Mouse (Mus musculus) lung, embryonic 14.5 days (tissue): Measurements from ENCODE around the gene Ttc39a. TPM values are rescaled to one million over a fixed set of nuclear protein-coding genes. Genes with fewer than 3 reads are reported as not detected.
"Not testable (repeated sequence)": the region's sequence is repeated elsewhere in the genome, so short reads cannot be mapped to it uniquely, and the experiment has no call there.

Experiments used
- ATAC-seq: fragments of 200-750 bp; cut with Nextera tagmentation; 2 replicates; pipeline ENCODE4 v1.8.0; 2017; ENCODE audit warnings: mild to moderate bottlenecking, moderate TSS enrichment, moderate library complexity; ENCODE audit not compliant: insufficient read depth
- DNase-seq: peaks from one replicate; pipeline ENCODE4 v3.0.0-alpha.2; 2015
- H3K27ac ChIP-seq: fragments of 300-500 bp; sonication (generic); 2 replicates; pipeline ENCODE4 v1.5.1; 2014; ENCODE audit warnings: low read depth, mild to moderate bottlenecking, moderate library complexity
- H3K27me3 ChIP-seq: fragments of 300-500 bp; sonication (generic); 2 replicates; pipeline ENCODE4 v1.6.1; 2014; ENCODE audit warnings: low read length, control low read depth; ENCODE audit not compliant: insufficient read depth
- H3K36me3 ChIP-seq: fragments of 300-500 bp; sonication (generic); 2 replicates; pipeline ENCODE4 v1.6.1; 2014; ENCODE audit warnings: control low read depth; ENCODE audit not compliant: insufficient read depth
- H3K4me1 ChIP-seq: fragments of 300-500 bp; sonication (generic); 2 replicates; pipeline ENCODE4 v1.6.1; 2014; ENCODE audit warnings: antibody characterized with exemption, control low read depth; ENCODE audit not compliant: insufficient read depth
- H3K4me2 ChIP-seq: fragments of 300-500 bp; sonication (generic); 2 replicates; pipeline ENCODE4 v1.6.1; 2014; ENCODE audit warnings: mild to moderate bottlenecking
- H3K4me3 ChIP-seq: fragments of 300-500 bp; sonication (generic); 2 replicates; pipeline ENCODE4 v1.5.1; 2014; ENCODE audit warnings: low read depth, low read length
- H3K9ac ChIP-seq: fragments of 300-500 bp; sonication (generic); 2 replicates; pipeline ENCODE4 v1.6.1; 2014
- H3K9me3 ChIP-seq: fragments of 300-500 bp; sonication (generic); 2 replicates; pipeline ENCODE4 v1.6.1; 2016; ENCODE audit warnings: low read depth, low read length, control low read depth
- CTCF ChIP-seq: IDR thresholded peaks from 2 replicates; pipeline ENCODE4 v1.5.1; 2016; ENCODE audit warnings: antibody characterized with exemption, low read depth
- WGBS: fragments of 180-500 bp; shearing (Covaris S2); extraction: QIAGEN DNeasy Blood & Tissue Kit; methylation state at CpG from one replicate; pipeline ENCODE4 v1.1.7; 2014; 5-methylcytosine and 5-hydroxymethylcytosine counted together
- polyA plus RNA-seq: library from polyadenylated mRNA; unstranded; fragments of >200 nt; fragmentation: Nextera tagmentation; extraction: Ambion mirVana; gene quantifications from 2 replicates; pipeline ENCODE4 v1.2.1, GENCODE M21; 2014

The Ttc39a gene
- polyA plus RNA-seq, 1 experiment from 2014 or later = 5.9 TPM

- H3K27me3 ChIP-seq = no peaks in the 10 kb centered on the region
- no peaks in the 10 kb centered on the region for H3K9me3 ChIP-seq
- TF ChIP-seq CTCF = no peak
- H3K4me2 ChIP-seq = no peak overlapping the region
- ATAC-seq (no peak), DNase-seq (no peak)
- no peak overlapping the region for H3K27ac ChIP-seq
- no peak overlapping the region for H3K4me3 ChIP-seq
- WGBS = 73% methylated on average over 10 of the region's 10 CpGs
- no peaks in the 10 kb centered on the region for H3K4me1 ChIP-seq
- no peaks in the 10 kb centered on the region for H3K36me3 ChIP-seq
- no peak overlapping the region for H3K9ac ChIP-seq
Measured at GRCm38 (mm10) chr4:109400366-109400980, 6.0 kb upstream of the Ttc39a start.

GRCm38 (mm10) chr4:109401176-109401689 is 5.2 kb upstream of the Ttc39a start:
- H3K9me3 ChIP-seq = no peaks in the 10 kb centered on the region
- no peaks in the 10 kb centered on the region for H3K36me3 ChIP-seq
- H3K4me3 ChIP-seq = no peak overlapping the region
- H3K27me3 ChIP-seq = no peaks in the 10 kb centered on the region
- WGBS = 64% methylated on average over 5 of the region's 5 CpGs
- peak; percentile 50 for TF ChIP-seq CTCF
- no peak overlapping the region for H3K4me2 ChIP-seq
- peaks cover 2% of the 10 kb centered on the region; the same call in 1 of the 2 replicates for H3K4me1 ChIP-seq
- no peak for ATAC-seq
- no peak overlapping the region for H3K27ac ChIP-seq
- no peak overlapping the region for H3K9ac ChIP-seq
- no peak for DNase-seq

- H3K4me3 ChIP-seq, H3K27ac ChIP-seq, ATAC-seq, H3K4me1 ChIP-seq, H3K27me3 ChIP-seq, DNase-seq, H3K9me3 ChIP-seq, H3K9ac ChIP-seq, H3K36me3 ChIP-seq: not testable (repeated sequence)
- WGBS = 88% methylated on average over 3 of the region's 3 CpGs
- 0 out of 2 replicates have a peak overlapping the region, but pooled peaks have one; percentile 99 for H3K4me2 ChIP-seq
Measured at GRCm38 (mm10) chr4:109404908-109405307, 1.5 kb upstream of the Ttc39a start.

GRCm38 (mm10) chr4:109405415-109405814 is 1.0 kb upstream of the Ttc39a start:
- H3K4me1 ChIP-seq = peaks cover 6% of the 10 kb centered on the region; the same call in 1 of the 2 replicates
- ATAC-seq (no peak), DNase-seq (no peak)
- peak overlapping the region; percentile 20; the same call in 1 of the 2 replicates for H3K9ac ChIP-seq
- peak overlapping the region; percentile 82 for H3K27ac ChIP-seq
- peak overlapping the region; percentile 99 for H3K4me2 ChIP-seq
- peak overlapping the region; percentile 63 for H3K4me3 ChIP-seq
- no peaks in the 10 kb centered on the region for H3K36me3 ChIP-seq
- no peak for TF ChIP-seq CTCF
- H3K27me3 ChIP-seq = no peaks in the 10 kb centered on the region
- H3K9me3 ChIP-seq = no peaks in the 10 kb centered on the region
- 60% methylated on average over 8 of the region's 8 CpGs for WGBS

- peak overlapping the region; percentile 99 for H3K4me2 ChIP-seq
- no peaks in the 10 kb centered on the region for H3K27me3 ChIP-seq
- no peak for TF ChIP-seq CTCF
- peak overlapping the region; percentile 67 for H3K9ac ChIP-seq
- WGBS = 0% methylated on average over 3 of the region's 3 CpGs
- H3K9me3 ChIP-seq = no peaks in the 10 kb centered on the region
- ATAC-seq (peak; percentile 86), DNase-seq (peak; percentile 93)
- no peaks in the 10 kb centered on the region for H3K36me3 ChIP-seq
- peak overlapping the region; percentile 82 for H3K27ac ChIP-seq
- peaks cover 6% of the 10 kb centered on the region; the same call in 1 of the 2 replicates for H3K4me1 ChIP-seq
- peak overlapping the region; percentile 63 for H3K4me3 ChIP-seq
Measured at GRCm38 (mm10) chr4:109406054-109406485, 353 bp upstream of the Ttc39a start.

GRCm38 (mm10) chr4:109407176-109407520 is 725 bp downstream of the Ttc39a start:
- Histone ChIP-seq H3K9ac (peak overlapping the region; percentile 67), H3K9me3 (no peaks in the 10 kb centered on the region), H3K36me3 (no peaks in the 10 kb centered on the region), H3K27me3 (no peaks in the 10 kb centered on the region), H3K27ac (peak overlapping the region; percentile 82), H3K4me2 (peak overlapping the region; percentile 99), H3K4me3 (peak overlapping the region; percentile 63), H3K4me1 (peaks cover 6% of the 10 kb centered on the region; the same call in 1 of the 2 replicates)
- DNase-seq = peak; percentile 54
- no peak; the same call in 1 of the 2 replicates for ATAC-seq
- TF ChIP-seq CTCF = no peak
- WGBS = 2% methylated on average over 24 of the region's 24 CpGs

GRCm38 (mm10) chr4:109407701-109408485 is 1.5 kb downstream of the Ttc39a start:
- H3K4me1 ChIP-seq = peaks cover 6% of the 10 kb centered on the region; the same call in 1 of the 2 replicates
- no peak for TF ChIP-seq CTCF
- 65% methylated on average over 9 of the region's 9 CpGs for WGBS
- H3K9ac ChIP-seq = peak overlapping the region; percentile 67; the same call in 1 of the 2 replicates
- H3K9me3 ChIP-seq = no peaks in the 10 kb centered on the region
- peak overlapping the region; percentile 58 for H3K27ac ChIP-seq
- H3K4me2 ChIP-seq = peak overlapping the region; percentile 99
- no peaks in the 10 kb centered on the region for H3K27me3 ChIP-seq
- H3K4me3 ChIP-seq = peak overlapping the region; percentile 63
- DNase-seq (peak; percentile 63), ATAC-seq (no peak)
- no peaks in the 10 kb centered on the region for H3K36me3 ChIP-seq
